Mouse (Mus musculus): ENCODE data around the gene Usp42. TPM values are rescaled to one million over a fixed set of nuclear protein-coding genes. Genes with fewer than 3 reads are reported as not detected.
A peak's percentile ranks its signal among the peaks of the same experiment; 100 is the strongest.

Gene Usp42
- total and polyA plus RNA-seq, 2 experiments from 2014 or later: 5.6 to 6.0 TPM

GRCm38 (mm10) chr5:143749630-143750208 is 17.6 kb upstream of the Usp42 start:
- no peak for ATAC-seq (ENCODE audit: insufficient read depth, low read depth)
- H3K9me3 ChIP-seq (replicated peaks; ENCODE audit: control insufficient read depth, low read length): no peaks in the 10 kb centered on the region
- H3K9ac ChIP-seq (replicated peaks; ENCODE audit: low read depth, low read length): no peak overlapping the region

GRCm38 (mm10) chr5:143731483-143732112 is 482 bp downstream of the Usp42 start:
- H3K36me3 ChIP-seq (replicated peaks; ENCODE audit: control insufficient read depth, insufficient read depth, low read length): peaks cover 12% of the 10 kb centered on the region
- no peak for TF ChIP-seq CTCF (IDR thresholded peaks at IDR 0.05; ENCODE audit: low read depth)
- no peak for TF ChIP-seq EP300 (IDR thresholded peaks at IDR 0.05; ENCODE audit: low read depth)
- no peak for DNase-seq (ENCODE audit: low spot score)
- H3K27me3 ChIP-seq (ENCODE audit: control insufficient read depth, insufficient read depth, low read length): no peaks in the 10 kb centered on the region
- H3K9me3 ChIP-seq (replicated peaks; ENCODE audit: control insufficient read depth, low read length): no peaks in the 10 kb centered on the region
- under 1% methylated on average over 42 of the region's 82 CpGs for WGBS
- H3K9ac ChIP-seq (replicated peaks; ENCODE audit: low read depth, low read length): peak overlapping the region; percentile 98
- peak; percentile 15 for ATAC-seq (ENCODE audit: insufficient read depth, low read depth)
- H3K4me3 ChIP-seq (ENCODE audit: low read depth, low read length): peak overlapping the region; percentile 97
- H3K4me1 ChIP-seq (ENCODE audit: control insufficient read depth, insufficient read depth): peaks cover 17% of the 10 kb centered on the region; the same call in 1 of the 2 replicates
- peak overlapping the region; percentile 90 for H3K27ac ChIP-seq (ENCODE audit: low read depth)
- H3K4me2 ChIP-seq (ENCODE audit: low read depth, low read length): peak overlapping the region; percentile 99

More at GRCm38 (mm10) chr5:143749630-143750208, 17.6 kb upstream of the Usp42 start:
- Histone ChIP-seq H3K36me3 (replicated peaks; ENCODE audit: control insufficient read depth, insufficient read depth, low read length) (no peaks in the 10 kb centered on the region), H3K4me2 (ENCODE audit: low read depth, low read length) (no peak overlapping the region), H3K4me1 (ENCODE audit: control insufficient read depth, insufficient read depth) (no peaks in the 10 kb centered on the region), H3K27ac (ENCODE audit: low read depth) (no peak overlapping the region), H3K4me3 (ENCODE audit: low read depth, low read length) (no peak overlapping the region), H3K27me3 (ENCODE audit: control insufficient read depth, insufficient read depth, low read length) (no peaks in the 10 kb centered on the region)
- no peak for TF ChIP-seq CTCF (IDR thresholded peaks at IDR 0.05; ENCODE audit: low read depth)
- TF ChIP-seq EP300 (IDR thresholded peaks at IDR 0.05; ENCODE audit: low read depth): no peak
- WGBS: 39% methylated on average over 2 of the region's 2 CpGs
- DNase-seq (ENCODE audit: low spot score): no peak

GRCm38 (mm10) chr5:143730915-143731314 is 1.2 kb downstream of the Usp42 start:
- H3K36me3 ChIP-seq (replicated peaks; ENCODE audit: control insufficient read depth, insufficient read depth, low read length): peaks cover 19% of the 10 kb centered on the region
- TF ChIP-seq EP300 (IDR thresholded peaks at IDR 0.05; ENCODE audit: low read depth) (no peak), CTCF (IDR thresholded peaks at IDR 0.05; ENCODE audit: low read depth) (no peak)
- no peak for DNase-seq (ENCODE audit: low spot score)
- H3K4me1 ChIP-seq (ENCODE audit: control insufficient read depth, insufficient read depth): peaks cover 17% of the 10 kb centered on the region; the same call in 1 of the 2 replicates
- peak overlapping the region; percentile 99 for H3K4me2 ChIP-seq (ENCODE audit: low read depth, low read length)
- ATAC-seq (ENCODE audit: insufficient read depth, low read depth): no peak
- WGBS: 14% methylated on average over 6 of the region's 6 CpGs
- peak overlapping the region; percentile 98 for H3K9ac ChIP-seq (replicated peaks; ENCODE audit: low read depth, low read length)
- no peaks in the 10 kb centered on the region for H3K9me3 ChIP-seq (replicated peaks; ENCODE audit: control insufficient read depth, low read length)
- peak overlapping the region; percentile 97 for H3K4me3 ChIP-seq (ENCODE audit: low read depth, low read length)
- H3K27ac ChIP-seq (ENCODE audit: low read depth): peak overlapping the region; percentile 90; the same call in 1 of the 2 replicates
- H3K27me3 ChIP-seq (ENCODE audit: control insufficient read depth, insufficient read depth, low read length): no peaks in the 10 kb centered on the region

GRCm38 (mm10) chr5:143721962-143722361 is 10.1 kb downstream of the Usp42 start:
- ATAC-seq (ENCODE audit: insufficient read depth, low read depth) (no peak), DNase-seq (ENCODE audit: low spot score) (no peak)
- H3K4me1 ChIP-seq (ENCODE audit: control insufficient read depth, insufficient read depth): no peaks in the 10 kb centered on the region
- no peaks in the 10 kb centered on the region for H3K9me3 ChIP-seq (replicated peaks; ENCODE audit: control insufficient read depth, low read length)
- no peak overlapping the region for H3K4me2 ChIP-seq (ENCODE audit: low read depth, low read length)
- H3K9ac ChIP-seq (replicated peaks; ENCODE audit: low read depth, low read length): no peak overlapping the region
- no peak for TF ChIP-seq EP300 (IDR thresholded peaks at IDR 0.05; ENCODE audit: low read depth)
- TF ChIP-seq CTCF (IDR thresholded peaks at IDR 0.05; ENCODE audit: low read depth): no peak
- H3K36me3 ChIP-seq (replicated peaks; ENCODE audit: control insufficient read depth, insufficient read depth, low read length): peaks cover 99% of the 10 kb centered on the region
- H3K27ac ChIP-seq (ENCODE audit: low read depth): no peak overlapping the region
- no peak overlapping the region for H3K4me3 ChIP-seq (ENCODE audit: low read depth, low read length)
- no peaks in the 10 kb centered on the region for H3K27me3 ChIP-seq (ENCODE audit: control insufficient read depth, insufficient read depth, low read length)
- WGBS: 95% methylated on average over 7 of the region's 7 CpGs

- Histone ChIP-seq H3K9ac (replicated peaks; ENCODE audit: low read depth, low read length) (no peak overlapping the region), H3K36me3 (replicated peaks; ENCODE audit: control insufficient read depth, insufficient read depth, low read length) (peaks cover 82% of the 10 kb centered on the region), H3K4me2 (ENCODE audit: low read depth, low read length) (no peak overlapping the region), H3K4me3 (ENCODE audit: low read depth, low read length) (no peak overlapping the region), H3K9me3 (replicated peaks; ENCODE audit: control insufficient read depth, low read length) (no peaks in the 10 kb centered on the region), H3K4me1 (ENCODE audit: control insufficient read depth, insufficient read depth) (no peaks in the 10 kb centered on the region), H3K27ac (ENCODE audit: low read depth) (no peak overlapping the region), H3K27me3 (ENCODE audit: control insufficient read depth, insufficient read depth, low read length) (no peaks in the 10 kb centered on the region)
- TF ChIP-seq CTCF (IDR thresholded peaks at IDR 0.05; ENCODE audit: low read depth): no peak
- TF ChIP-seq EP300 (IDR thresholded peaks at IDR 0.05; ENCODE audit: low read depth): no peak
- DNase-seq (ENCODE audit: low spot score) (no peak), ATAC-seq (ENCODE audit: insufficient read depth, low read depth) (no peak)
- WGBS: 75% methylated on average over 14 of the region's 14 CpGs
Measured at GRCm38 (mm10) chr5:143712011-143712800, 19.9 kb downstream of the Usp42 start.

Data from heart, postnatal 0 days (tissue).